Mouse (Mus musculus): Measurements from ENCODE around the gene AI413582. TPM values are rescaled to one million over a fixed set of nuclear protein-coding genes. Genes with fewer than 3 reads are reported as not detected.

Gene AI413582
- total RNA-seq, 2 experiments from 2014 or later, result 61.4 to 72.2 TPM

DNA sequence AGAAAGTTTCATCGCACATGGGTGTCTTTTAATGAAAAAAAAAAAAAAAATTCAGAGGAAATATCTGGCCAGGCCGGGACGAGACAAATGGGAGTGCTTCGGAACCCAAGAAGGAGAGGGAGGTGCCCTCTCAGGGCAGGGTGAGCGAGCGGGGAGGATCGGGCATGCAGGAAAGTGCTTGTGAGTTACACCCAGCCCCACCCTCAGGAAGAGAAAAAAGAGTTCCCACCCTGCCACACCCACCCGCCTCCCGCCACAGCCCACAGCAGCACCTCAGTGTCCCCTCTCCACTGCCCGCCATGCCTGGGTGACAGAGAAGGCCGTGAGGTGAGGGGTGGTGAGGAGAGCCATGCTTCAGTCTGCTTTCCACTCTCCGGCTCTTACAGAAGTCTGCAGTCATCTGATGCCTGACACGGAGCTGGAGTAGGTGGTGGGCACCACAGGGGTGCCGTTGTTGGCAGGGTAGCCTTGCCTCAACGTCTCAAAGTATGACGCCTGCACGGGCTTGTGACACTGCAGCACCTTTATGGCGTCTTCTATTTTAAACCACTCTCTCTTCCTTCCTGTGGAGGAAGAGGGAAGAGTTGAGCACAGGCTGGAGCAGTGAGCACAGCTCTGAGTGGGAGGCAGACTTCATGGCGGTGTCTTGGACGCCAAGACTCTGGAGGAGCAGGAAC, 15.0 kb upstream of the AI413582 start:
- DNase-seq (ENCODE audit: low spot score in 2 of 2), result no peak

DNA sequence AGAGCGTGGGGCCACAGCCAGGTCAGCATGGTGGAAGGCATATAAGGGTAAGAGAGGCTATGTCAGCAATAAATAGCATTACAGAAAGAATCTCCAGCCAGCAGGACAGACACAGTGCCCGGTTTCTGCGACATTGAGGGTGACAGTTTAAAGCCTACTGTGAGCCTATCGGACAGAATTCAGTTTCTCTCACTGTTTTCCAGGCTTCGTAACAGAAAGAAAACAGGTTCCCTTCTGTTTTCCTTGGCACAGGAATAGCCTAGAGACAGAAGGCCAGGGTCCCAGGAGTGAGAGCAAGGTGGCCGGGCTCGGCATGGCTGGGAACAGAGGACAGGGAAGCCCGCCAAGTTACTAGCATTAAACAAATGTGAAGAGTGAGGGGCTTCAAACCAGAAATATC, 14.3 kb upstream of the AI413582 start:
- DNase-seq (ENCODE audit: low spot score in 2 of 2), result no peak

DNA sequence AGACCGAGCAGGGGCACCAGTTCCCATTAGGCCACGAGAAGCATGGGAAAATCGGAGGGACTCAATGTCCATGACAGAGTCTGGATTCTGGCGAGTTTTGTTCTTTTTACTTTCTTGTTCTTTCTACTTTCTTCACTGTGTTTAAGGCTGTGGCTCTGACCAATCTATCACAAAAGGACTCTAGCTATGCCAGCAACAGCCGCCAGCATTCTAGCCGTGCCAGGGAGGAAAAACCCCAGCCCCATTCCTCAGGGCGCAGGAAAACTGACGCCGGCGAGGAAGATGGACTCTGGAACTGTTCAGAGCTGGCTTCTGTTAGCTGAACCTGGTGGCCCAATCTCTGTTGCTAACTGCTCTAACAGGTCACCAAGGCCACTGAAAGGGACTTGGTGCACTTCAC, 12.9 kb upstream of the AI413582 start:
- peak; percentile 61 to 62 for DNase-seq (ENCODE audit: low spot score in 2 of 2)

DNA sequence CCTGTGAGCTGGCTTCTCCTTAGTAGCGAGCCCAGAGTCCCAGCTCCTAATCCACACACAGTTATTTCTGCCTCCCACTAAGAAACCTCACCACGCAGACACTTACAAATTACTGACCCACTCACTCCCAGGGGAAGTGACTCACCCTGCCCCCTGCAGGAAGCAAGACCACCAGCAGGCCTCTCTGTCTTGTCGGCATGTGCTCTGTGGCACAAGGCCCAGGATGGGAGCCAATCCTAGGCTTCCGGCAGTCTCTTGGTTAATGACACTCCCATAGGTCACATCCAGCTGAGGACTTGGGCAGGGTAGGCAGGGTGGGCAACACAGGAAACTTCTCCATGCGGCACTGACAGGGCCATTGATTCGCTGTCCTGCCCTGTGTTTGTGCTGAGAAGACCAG, 11.9 kb upstream of the AI413582 start:
- DNase-seq (ENCODE audit: low spot score in 2 of 2), result peak in 1 of 2 experiments; percentile 62

DNA sequence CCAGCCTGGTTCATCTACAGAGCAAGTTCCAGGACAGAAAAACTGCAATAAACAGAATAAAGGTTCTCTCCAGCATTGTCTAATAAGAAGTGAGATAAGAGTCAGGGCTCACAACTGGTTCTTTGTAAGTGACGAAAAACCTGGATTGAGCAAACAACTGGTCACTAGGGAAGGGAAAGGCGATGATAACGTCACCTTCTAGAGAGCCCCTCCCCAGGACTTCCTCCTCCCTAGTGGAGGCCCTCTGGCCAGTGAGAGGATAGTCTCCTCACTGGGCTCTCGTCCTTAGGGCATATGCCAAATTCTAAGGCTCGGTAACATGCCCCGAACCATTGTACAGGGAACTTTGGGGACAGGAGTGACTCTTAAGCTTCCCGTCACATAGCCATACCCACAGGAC, 10.5 kb upstream of the AI413582 start:
- no peak for DNase-seq (ENCODE audit: low spot score in 2 of 2)

DNA sequence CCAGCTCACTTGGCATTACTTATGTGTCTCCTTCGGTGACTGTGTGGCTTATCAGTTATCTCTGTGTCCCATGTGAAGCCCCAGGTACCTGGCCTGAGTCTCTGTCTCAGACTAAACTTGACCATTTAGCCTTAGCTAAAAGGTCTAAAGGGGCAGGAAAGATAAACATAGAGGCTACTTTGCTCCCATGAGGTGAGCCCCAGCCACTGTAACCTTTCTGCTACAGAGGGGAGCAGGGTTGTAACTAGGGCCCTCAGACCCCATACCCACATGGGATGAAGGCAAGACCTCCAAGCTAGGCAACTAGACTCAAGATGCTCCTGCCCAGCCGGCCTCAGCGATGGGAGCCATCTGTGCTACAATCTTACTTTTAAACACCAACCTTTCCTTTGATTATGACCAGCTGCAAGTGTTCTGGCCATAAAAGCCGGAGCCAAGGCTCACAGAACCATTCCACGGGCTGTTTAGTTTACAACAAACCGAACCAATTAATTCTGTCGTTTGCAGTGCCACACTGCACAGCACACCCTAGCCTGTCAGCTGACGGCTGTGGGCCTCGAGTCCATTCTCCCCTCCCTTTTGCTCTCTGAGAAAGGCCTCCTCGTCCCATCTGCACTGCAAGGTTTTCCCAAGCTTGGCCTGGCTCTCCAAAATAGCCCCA, 9.7 kb upstream of the AI413582 start:
- peak in 1 of 2 experiments; percentile 41 for DNase-seq (ENCODE audit: low spot score in 2 of 2)

DNA sequence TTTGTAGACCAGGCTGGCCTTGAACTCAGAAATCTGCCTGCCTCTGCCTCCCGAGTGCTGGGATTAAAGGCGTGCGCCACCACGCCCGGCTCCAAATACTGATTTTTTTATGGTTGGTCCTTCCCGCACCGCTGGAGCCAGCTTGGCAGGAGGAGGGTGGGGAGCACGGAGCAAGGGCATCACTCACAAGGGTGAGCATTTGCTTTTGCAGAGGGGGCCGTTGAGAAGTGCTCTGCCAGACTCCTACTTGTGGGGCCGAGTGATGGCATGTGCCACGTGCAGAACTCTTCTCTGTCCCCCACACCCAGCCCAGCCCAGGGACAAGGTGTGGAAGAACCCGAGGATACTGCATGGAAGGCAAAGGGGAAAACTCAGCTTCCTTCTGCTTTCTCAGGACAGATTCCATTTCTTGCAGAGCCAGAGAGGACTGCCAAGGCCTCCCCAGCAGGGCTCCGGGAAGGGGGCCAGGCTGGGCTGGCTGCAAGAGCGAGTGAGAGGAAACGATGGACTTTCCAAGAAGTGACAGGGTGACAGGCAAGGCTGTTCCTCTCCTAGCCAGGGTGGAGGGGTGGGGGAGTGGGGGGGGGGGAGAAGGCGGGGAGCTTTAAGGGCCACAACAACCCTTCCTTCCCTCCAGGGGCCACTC, 9.0 kb upstream of the AI413582 start:
- DNase-seq (ENCODE audit: low spot score in 2 of 2), result peak; percentile 70 to 84

DNA sequence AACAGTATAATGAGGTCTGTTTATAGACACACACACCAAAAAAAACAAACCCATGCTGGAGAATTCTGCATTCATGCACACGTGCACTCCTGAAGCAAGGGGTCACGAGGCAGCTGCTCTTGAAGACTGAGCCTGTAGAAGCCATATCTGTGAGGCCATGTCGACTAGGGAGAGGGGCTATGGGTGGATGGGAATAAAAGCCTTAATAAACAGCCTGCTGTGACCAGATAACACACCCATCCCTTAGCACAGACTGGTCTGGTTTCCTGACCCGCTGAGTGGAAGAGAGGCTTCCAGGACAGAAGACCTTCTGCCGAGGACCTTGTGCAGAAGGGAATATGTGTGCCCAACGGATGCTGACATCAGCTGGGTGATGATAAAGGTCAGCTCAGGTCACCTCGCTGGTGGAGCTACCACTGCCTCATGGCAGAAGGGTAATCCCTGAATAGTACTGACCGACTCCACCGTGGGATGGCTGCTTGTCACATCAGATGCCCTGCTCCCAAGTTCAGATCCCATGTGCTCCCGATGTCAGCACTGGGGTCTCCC, 8.3 kb upstream of the AI413582 start:
- no peak for DNase-seq (ENCODE audit: low spot score in 2 of 2)

DNA sequence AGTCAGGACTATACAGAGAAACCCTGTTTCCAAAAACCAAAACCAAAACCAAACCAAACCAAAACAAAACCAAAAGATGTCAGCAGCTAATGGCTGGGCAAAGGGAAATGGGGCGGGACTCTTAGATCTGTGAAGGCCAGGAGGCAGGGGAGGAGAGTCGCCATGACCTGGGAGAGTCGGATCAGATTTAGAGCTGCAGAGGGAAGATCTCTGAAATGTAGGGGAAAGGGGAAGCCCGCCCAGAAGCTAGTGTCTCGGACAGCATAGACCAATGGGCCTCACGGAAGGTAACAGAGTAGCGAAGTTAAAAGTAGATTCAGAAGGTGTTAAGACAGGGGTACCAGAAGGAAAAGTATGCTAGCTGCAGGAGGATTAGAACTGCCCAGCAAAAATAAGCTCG, 5.8 kb upstream of the AI413582 start:
- DNase-seq (ENCODE audit: low spot score in 2 of 2), result no peak

DNA sequence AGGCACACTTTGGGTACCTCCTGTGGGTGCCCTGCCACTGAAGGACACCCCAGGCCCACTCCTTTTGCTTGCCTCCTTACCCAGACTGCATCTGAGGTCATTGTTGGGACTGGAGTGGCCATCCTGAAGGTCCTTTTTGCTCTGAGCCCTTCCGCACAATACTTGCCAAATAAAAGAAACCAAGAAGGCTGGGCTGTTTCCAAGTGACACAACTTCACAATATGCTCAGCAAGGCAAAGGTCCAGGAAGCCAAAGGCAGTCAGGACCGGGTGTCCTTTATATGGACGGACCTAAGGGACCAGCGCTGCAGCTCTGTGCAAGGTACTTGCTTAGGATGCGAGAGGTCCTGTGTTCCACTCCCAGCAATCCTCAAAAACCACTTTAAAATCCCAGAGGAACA, 2.7 kb upstream of the AI413582 start:
- DNase-seq (ENCODE audit: low spot score in 2 of 2), result no peak

DNA sequence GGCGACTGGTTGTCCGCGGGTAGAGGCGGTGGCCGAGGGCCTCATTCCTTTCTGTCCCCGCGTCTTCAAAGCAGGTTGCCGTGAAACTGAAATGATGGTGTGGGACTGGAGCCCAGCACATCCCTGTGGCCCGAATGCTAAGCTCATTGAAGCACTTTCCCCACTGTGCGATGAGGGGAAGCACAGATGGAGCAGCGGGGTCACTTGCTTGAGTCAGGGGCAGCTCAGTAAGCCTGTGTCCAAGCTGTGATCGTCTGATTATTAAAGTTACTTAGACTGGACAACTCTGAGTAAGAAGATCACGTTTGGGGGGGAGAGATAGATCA, 349 bp upstream of the AI413582 start:
- DNase-seq (ENCODE audit: low spot score in 2 of 2), result no peak

DNA sequence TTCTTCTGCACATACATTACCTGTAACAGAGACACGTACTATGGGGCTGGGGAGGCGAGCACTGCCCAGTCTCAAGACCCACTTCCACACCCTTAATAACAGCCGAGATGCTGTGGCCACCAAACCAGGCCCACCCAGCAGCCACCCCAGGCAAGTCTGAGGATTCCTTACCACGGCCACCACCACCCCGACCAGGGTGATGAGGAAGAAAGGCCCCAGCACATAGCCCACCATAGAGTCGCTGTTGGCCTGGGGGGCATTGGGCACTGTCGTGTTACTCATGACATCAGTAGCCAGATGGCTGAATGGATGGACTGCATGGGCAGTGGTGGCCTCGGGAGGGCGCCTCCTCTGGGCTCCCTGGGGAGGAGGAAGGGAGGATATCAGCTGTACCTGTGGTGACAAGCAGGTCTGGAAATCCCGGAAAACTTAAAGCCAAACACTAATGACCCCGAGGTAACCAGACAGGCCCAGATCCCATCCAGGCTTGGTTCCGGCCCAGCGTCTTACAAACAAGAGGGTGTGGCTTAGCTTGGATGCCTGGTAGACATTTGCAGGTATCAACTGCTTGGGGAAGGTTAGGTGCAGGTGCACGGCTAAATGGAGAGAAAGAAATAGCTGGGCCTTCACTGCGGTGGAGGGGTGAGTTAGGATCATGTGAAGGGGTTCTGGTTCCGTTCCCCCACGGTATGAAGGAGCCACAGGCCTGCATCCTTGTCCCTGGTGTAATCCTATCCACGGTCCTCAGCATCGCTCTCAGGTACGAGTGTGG, 979 bp downstream of the AI413582 start:
- DNase-seq (ENCODE audit: low spot score in 2 of 2), result peak in 1 of 2 experiments; percentile 47

DNA sequence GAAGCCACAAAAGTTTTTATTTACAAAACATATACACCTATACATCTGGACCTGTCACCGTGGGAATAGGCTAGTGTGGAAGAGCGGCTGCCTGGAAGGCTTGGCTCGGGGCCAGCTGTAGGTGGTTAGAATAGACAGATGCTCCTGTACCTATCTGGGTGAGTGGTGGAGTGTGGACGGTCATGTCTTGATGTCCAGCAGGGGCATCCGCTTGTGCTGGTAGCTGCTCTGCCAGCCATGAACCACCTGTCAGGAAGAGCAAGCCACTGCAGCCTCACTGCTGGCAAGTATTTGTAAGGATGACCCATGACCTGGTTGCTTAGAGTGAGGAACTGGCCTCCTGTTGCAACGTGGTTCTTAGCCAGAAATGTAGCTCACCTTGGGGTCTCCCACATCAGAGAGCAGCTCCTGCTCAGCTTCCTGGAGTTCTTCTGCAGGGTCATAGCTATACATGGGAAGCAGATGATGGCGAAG, 1.7 kb downstream of the AI413582 start:
- no peak for DNase-seq (ENCODE audit: low spot score in 2 of 2)

DNA sequence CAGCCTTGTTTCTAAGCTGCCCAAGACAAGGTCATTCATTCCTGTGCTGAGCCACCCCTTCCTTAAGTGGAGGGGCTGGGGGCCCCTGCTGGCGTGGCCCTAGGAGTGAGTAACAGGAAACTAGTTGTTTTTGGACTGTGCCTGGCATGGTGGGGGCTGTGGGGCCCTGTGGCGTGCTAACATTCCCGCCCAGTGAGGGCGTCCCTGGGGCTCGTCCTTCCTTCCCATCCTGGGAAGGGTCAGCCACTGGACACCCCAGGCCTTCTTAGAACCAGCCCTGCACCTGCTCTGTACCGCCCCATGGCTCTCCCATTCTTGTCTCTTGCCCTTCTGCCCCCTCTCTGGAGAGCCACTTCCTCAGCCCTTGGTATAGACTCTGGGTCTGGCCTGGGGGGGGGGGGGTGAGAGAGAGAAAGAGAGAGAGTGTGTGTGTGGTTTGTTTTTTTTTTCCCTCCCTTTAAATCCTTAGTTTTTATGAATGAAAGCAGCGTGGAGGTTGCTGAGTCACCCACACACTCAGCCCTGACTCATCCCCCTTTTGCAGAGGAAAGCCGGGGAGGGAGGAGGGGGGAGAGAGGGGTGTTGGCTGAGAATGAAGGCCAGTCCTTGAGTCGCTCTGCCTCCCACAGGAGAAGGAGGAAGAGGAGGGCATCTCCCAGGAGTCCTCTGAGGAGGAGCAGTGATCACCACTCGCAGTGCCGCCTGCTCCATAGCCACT, 3.6 kb downstream of the AI413582 start:
- no peak for DNase-seq (ENCODE audit: low spot score in 2 of 2)

DNA sequence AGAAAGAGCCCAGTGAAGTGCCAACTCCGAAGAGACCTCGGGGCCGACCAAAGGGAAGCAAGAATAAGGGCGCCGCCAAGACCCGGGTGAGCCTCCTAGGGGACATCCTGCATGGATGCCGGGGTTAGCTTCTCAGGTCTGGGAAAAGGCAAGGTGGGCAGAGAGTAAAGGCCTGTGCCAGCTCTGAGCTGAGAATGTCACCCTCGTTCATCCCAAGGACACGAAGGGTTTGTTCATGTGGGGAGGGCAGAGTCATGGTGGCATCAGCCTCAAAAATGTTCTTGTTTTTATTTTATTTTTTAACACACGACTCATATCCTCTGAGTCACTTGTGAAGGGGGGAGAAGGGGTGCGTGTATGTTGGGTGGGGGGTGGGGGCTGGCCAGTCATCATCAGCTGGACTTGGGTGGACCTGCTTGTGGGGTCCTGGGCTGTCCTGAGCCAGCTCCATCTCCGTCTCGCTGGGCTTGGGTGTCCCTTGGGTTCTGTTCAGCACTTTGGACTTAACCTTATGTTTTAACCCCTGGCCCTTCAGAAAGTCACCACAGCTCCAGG, 4.6 kb downstream of the AI413582 start:
- DNase-seq (ENCODE audit: low spot score in 2 of 2), result no peak

DNA sequence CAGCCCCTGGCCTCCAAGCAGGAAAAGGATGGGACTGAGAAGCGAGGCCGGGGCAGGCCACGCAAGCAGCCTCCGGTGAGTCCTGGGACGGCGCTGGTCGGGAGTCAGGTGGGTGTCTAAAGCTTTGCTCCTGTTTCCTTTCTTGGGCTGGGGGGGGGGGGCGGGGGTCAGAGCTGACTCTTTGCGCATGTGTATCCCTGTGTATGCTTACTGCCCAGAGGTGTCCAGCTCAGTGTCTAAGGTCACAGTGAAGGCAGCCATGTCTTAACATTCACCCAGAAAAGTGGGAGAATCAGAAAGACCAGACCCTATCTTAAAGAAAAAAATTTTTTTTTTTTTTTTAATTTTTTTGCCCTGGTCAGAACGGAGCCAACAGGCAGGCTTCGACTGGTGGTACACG, 6.0 kb downstream of the AI413582 start:
- DNase-seq (ENCODE audit: low spot score in 2 of 2), result no peak

DNA sequence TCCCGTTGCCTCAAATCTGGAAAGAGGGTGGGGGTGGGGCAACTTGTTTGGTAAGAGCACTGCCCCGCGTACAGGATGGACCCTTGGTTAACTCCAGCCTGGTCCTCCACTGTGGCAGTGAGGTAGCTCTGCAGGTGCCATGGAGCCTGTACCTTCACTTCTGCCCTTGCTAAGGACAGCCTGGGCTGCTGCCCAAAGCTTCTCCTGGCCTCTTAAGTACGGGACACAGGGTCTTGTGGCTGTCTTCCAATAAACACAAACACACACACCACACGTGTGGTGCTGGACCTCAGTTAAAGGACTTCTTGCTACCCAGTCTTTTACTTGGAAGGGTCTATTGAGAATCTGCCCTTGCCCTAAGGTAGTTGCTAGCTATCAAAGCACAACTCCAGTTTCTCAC, 6.7 kb downstream of the AI413582 start:
- DNase-seq (ENCODE audit: low spot score in 2 of 2), result no peak

DNA sequence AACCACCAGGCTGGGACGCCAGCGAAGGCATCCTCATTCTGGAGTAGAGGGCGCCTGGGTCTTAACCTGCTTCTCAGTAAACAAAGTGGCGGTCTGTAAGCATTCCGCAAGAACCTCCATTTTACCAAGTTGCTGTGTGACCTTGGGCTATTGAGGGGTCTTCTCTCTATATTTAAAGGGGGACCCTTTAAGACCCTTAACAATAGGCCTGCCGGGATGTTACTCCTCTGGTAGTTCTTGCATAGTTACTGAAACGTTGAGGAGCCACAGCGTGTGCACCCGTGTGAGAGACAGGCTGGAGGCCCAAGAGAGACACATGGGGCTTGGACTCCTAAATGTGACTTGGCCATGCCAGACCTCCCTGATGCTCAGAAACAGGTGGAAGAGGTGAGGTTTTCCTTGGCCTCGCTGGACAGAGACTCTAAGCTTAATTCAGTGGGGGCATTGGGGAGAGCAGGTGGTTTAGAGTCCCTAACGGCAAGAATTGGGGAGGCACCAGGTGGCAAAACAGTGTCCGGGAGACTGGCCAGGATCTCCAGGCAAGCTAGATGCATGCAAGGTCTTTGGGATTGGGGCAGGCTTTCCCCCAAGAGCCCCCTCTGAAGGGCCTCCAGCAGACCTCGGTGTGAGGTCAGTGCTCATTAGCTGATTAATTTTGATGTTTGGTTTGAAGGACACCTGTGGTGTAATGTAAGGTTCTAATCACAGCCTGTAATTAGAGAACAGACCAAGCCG, 7.5 kb downstream of the AI413582 start:
- DNase-seq (ENCODE audit: low spot score in 2 of 2), result no peak

DNA sequence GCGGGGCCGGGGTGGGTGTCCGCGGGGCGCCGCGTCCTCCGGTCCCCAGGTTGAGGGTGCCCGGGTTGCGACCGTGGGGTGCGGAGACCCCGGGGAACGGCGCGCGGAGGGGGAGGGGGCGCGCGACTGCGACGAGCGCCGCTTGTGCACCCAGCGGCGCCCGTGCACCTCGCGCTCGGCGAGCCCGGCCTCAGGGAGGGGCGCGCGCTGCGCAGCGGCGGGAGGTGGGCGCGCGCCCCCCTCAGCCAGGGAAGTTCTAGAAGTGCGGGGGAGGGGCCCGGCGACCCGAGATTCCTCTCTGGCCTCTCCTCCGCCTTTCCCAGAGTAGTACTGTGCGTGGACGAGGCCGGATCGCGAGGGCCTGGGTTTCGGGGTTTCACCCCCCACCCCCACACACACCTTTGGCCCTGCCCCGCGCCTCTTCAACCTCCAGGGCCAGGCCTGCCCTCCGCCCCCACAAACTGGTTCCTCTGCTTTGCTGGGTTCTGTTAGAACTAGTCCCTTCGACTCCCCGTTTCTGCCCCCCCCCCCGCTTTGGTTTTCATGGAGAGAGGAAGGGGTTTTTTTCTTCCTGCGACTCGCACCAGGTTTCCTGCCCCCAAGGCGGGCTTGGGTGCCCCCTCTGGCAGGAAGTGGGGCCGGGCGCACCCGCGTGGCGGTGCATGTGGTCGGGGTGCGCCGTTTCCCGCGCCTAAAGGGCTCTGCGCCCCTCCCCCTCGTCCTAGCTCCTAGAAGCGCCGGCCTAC, 8.2 kb downstream of the AI413582 start:
- peak in 1 of 2 experiments; percentile 67 for DNase-seq (ENCODE audit: low spot score in 2 of 2)
